Mouse (Mus musculus) neutrophil, adult 5-6 weeks (primary cell): ENCODE measurements around the gene Tmppe. TPM values are rescaled to one million over a fixed set of nuclear protein-coding genes. Genes with fewer than 3 reads are reported as not detected.
A peak's percentile ranks its signal among the peaks of the same experiment; 100 is the strongest.
"Not testable (repeated sequence)": the region's sequence is repeated elsewhere in the genome, so short reads cannot be mapped to it uniquely, and the experiment has no call there.

Experiments used
- ATAC-seq: fragments of 151-379, 151-347 bp; 2 replicates; pipeline ENCODE4 v1.8.0; 2017; ENCODE audit warnings: mild to moderate bottlenecking, moderate TSS enrichment; ENCODE audit not compliant: insufficient number of reproducible peaks, poor library complexity, low FRiP score, severe bottlenecking; ENCODE audit errors: extremely low read depth
- total RNA-seq: library from RNA; stranded (forward); fragments of 200-1000 nt; gene quantifications from 2 replicates; pipeline ENCODE4 v1.2.3, GENCODE M21; 2017

The Tmppe gene
- total RNA-seq: 6.3 TPM in 2 replicates

- peak; percentile 87 for ATAC-seq
Measured at GRCm38 (mm10) chr9:114400949-114401684, at the start of gene Tmppe, which contains the start of gene Glb1. TSS of gene Tmppe (plus strand) at chr9:114401105. TSS of gene Glb1 (plus strand) at chr9:114401076.

- no peak for ATAC-seq
Measured at GRCm38 (mm10) chr9:114367783-114368470, 33.0 kb upstream of the Tmppe start.

- ATAC-seq: no peak
Measured at GRCm38 (mm10) chr9:114368471-114368858, 32.4 kb upstream of the Tmppe start.

- not testable (repeated sequence) for ATAC-seq
Measured at GRCm38 (mm10) chr9:114369389-114369788, 31.5 kb upstream of the Tmppe start.

- not testable (repeated sequence) for ATAC-seq
Measured at GRCm38 (mm10) chr9:114371717-114372116, 29.2 kb upstream of the Tmppe start.

GRCm38 (mm10) chr9:114375276-114375962 lies 25.5 kb upstream of the Tmppe start:
- no peak for ATAC-seq

- no peak for ATAC-seq
Measured at GRCm38 (mm10) chr9:114377168-114377567, 23.7 kb upstream of the Tmppe start.

GRCm38 (mm10) chr9:114379871-114380270 lies 21.0 kb upstream of the Tmppe start:
- no peak for ATAC-seq

- 0 out of 2 replicates have a peak, but pooled peaks have one; percentile 53 for ATAC-seq
Measured at GRCm38 (mm10) chr9:114380881-114381733, 19.8 kb upstream of the Tmppe start.

- ATAC-seq: no peak
Measured at GRCm38 (mm10) chr9:114382936-114383710, 17.8 kb upstream of the Tmppe start.

- ATAC-seq: no peak
Measured at GRCm38 (mm10) chr9:114384691-114385090, 16.2 kb upstream of the Tmppe start.

GRCm38 (mm10) chr9:114385160-114385559 lies 15.7 kb upstream of the Tmppe start:
- no peak for ATAC-seq

- no peak for ATAC-seq
Measured at GRCm38 (mm10) chr9:114387086-114387485, 13.8 kb upstream of the Tmppe start.

GRCm38 (mm10) chr9:114388288-114388687 lies 12.6 kb upstream of the Tmppe start:
- ATAC-seq: no peak

- no peak for ATAC-seq
Measured at GRCm38 (mm10) chr9:114388701-114389370, 12.1 kb upstream of the Tmppe start.

- peak; percentile 31; the same call in 1 of the 2 replicates for ATAC-seq
Measured at GRCm38 (mm10) chr9:114389371-114389904, 11.5 kb upstream of the Tmppe start.
